Mouse (Mus musculus): ENCODE data around the gene Usp4.

GRCm38 (mm10) chr9:108385006-108385405 is 37.4 kb downstream of the Usp4 start:
- TF ChIP-seq POLR2A (IDR thresholded peaks at IDR 0.05; ENCODE audit: borderline replicate concordance, low read depth, low read length) (no peak), CTCF (IDR thresholded peaks at IDR 0.05; ENCODE audit: low read depth, low read length) (no peak)

All from bone marrow macrophage, adult 2 months (primary cell).